Mouse (Mus musculus) liver, adult 2 months (tissue): Measurements from ENCODE around the gene Dhx34. TPM values are rescaled to one million over a fixed set of nuclear protein-coding genes. Genes with fewer than 3 reads are reported as not detected.
"Not testable (repeated sequence)": the region's sequence is repeated elsewhere in the genome, so short reads cannot be mapped to it uniquely, and the experiment has no call there.

ENCODE experiments used
- DNase-seq: peaks from one replicate; pipeline ENCODE4 v3.0.0-alpha.2; 2011; ENCODE audit warnings: low read depth, low spot score; ENCODE audit errors: extremely low read depth
- H3K27ac ChIP-seq: fragments of 200-500 bp; replicated peaks from 2 replicates; pipeline ENCODE4 v1.5.1; 2012; ENCODE audit warnings: low read depth, mild to moderate bottlenecking, control low read depth, inconsistent platforms, low read length; ENCODE audit not compliant: insufficient read depth
- H3K27me3 ChIP-seq: fragments of 200-500 bp; 2 replicates; pipeline ENCODE4 v1.6.1; 2012; ENCODE audit warnings: mild to moderate bottlenecking, moderate library complexity, low read length, inconsistent platforms; ENCODE audit not compliant: control insufficient read depth, insufficient read depth
- H3K36me3 ChIP-seq: fragments of 200-500 bp; 2 replicates; pipeline ENCODE4 v1.6.1; 2012; ENCODE audit warnings: low read length, inconsistent platforms; ENCODE audit not compliant: control insufficient read depth, insufficient read depth
- H3K4me1 ChIP-seq: fragments of 200-500 bp; 2 replicates; pipeline ENCODE4 v1.6.1; 2011; ENCODE audit warnings: low read length; ENCODE audit not compliant: control insufficient read depth, insufficient read depth
- H3K4me3 ChIP-seq: fragments of 200-500 bp; 2 replicates; pipeline ENCODE4 v1.5.1; 2011; ENCODE audit warnings: low read depth, mild to moderate bottlenecking, control low read depth, low read length, moderate library complexity; ENCODE audit not compliant: insufficient read depth
- H3K79me2 ChIP-seq: fragments of 200-500 bp; 2 replicates; pipeline ENCODE4 v1.6.1; 2012; ENCODE audit warnings: inconsistent platforms, mild to moderate bottlenecking, low read length, moderate library complexity; ENCODE audit not compliant: control insufficient read depth, insufficient read depth
- H3K9ac ChIP-seq: fragments of 200-500 bp; 2 replicates; pipeline ENCODE4 v1.6.1; 2012; ENCODE audit warnings: low read depth, mild to moderate bottlenecking, control low read depth, inconsistent platforms, low read length
- CTCF ChIP-seq: fragments of 200-500 bp; IDR thresholded peaks from 2 replicates; pipeline ENCODE4 v1.5.1; 2011; ENCODE audit warnings: low read depth, low read length, control low read depth
- POLR2A ChIP-seq: fragments of 200-500 bp; IDR thresholded peaks from 2 replicates; pipeline ENCODE4 v1.6.1; 2011; ENCODE audit warnings: low read length, control low read depth; ENCODE audit not compliant: insufficient read depth; ENCODE audit errors: extremely low read depth
- WGBS: fragments of 180-500 bp; shearing (Covaris S2); methylation state at CpG from one replicate; pipeline ENCODE4 v1.1.7; 2018; 5-methylcytosine and 5-hydroxymethylcytosine counted together
- polyA plus RNA-seq: library from polyadenylated mRNA; depleted of rRNA; stranded (reverse); fragments of >200 nt; gene quantifications from 2 replicates; pipeline ENCODE4 v1.2.3, GENCODE M21; 2012; rRNA removed
- total RNA-seq: library from RNA; depleted of rRNA; stranded (reverse); fragments of >200 nt; gene quantifications from 2 replicates; pipeline ENCODE4 v1.2.3, GENCODE M21; 2014; rRNA removed

Gene Dhx34
- 4.3 and 5.0 TPM in 2 replicates for total RNA-seq
- polyA plus RNA-seq, result 10.5 and 12.5 TPM in 2 replicates

GRCm38 (mm10) chr7:16221582-16222272 lies at the start of gene Dhx34:
Gene Dhx34 (minus strand): TSS chr7:16222037.
- under 1% methylated on average over 34 of the region's 34 CpGs for WGBS
- H3K27ac ChIP-seq, result peak within 1 kb of the TSS; percentile 87
- H3K79me2 ChIP-seq, result no peaks in the 10 kb centered on the region
- H3K27me3 ChIP-seq, result no peaks in the 10 kb centered on the region
- H3K4me1 ChIP-seq, result peaks cover 2% of the 10 kb centered on the region; the same call in 1 of the 2 replicates
- H3K9ac ChIP-seq, result peak within 1 kb of the TSS; percentile 79
- DNase-seq, result peak; percentile 89
- no peaks in the 10 kb centered on the region for H3K36me3 ChIP-seq
- peak; percentile 71 for TF ChIP-seq CTCF
- peak; percentile 58; the same call in 1 of the 2 replicates for TF ChIP-seq POLR2A
- H3K4me3 ChIP-seq, result peak within 1 kb of the TSS; percentile 70

GRCm38 (mm10) chr7:16271139-16271538 lies 49.3 kb upstream of the Dhx34 start:
- H3K36me3 ChIP-seq, result peaks cover 2% of the 10 kb centered on the region; the same call in 1 of the 2 replicates
- no peak overlapping the region for H3K27ac ChIP-seq
- H3K79me2 ChIP-seq, result no peaks in the 10 kb centered on the region
- H3K4me3 ChIP-seq, result no peak overlapping the region
- H3K9ac ChIP-seq, result no peak overlapping the region
- DNase-seq, result no peak
- 66% methylated on average over 1 of the region's 1 CpGs for WGBS
- TF ChIP-seq CTCF (no peak), POLR2A (no peak)
- H3K27me3 ChIP-seq, result no peaks in the 10 kb centered on the region
- H3K4me1 ChIP-seq, result peaks cover 7% of the 10 kb centered on the region

GRCm38 (mm10) chr7:16266593-16266992 lies 44.8 kb upstream of the Dhx34 start:
- not testable (repeated sequence) for H3K4me3 ChIP-seq, DNase-seq, H3K9ac ChIP-seq, H3K4me1 ChIP-seq, H3K27me3 ChIP-seq, H3K27ac ChIP-seq, H3K79me2 ChIP-seq, H3K36me3 ChIP-seq
- 77% methylated on average over 7 of the region's 7 CpGs for WGBS

GRCm38 (mm10) chr7:16265856-16266255 lies 44.0 kb upstream of the Dhx34 start:
- Histone ChIP-seq H3K4me3 (no peak overlapping the region), H3K36me3 (no peaks in the 10 kb centered on the region), H3K79me2 (no peaks in the 10 kb centered on the region), H3K4me1 (no peaks in the 10 kb centered on the region), H3K9ac (no peak overlapping the region), H3K27ac (no peak overlapping the region), H3K27me3 (no peaks in the 10 kb centered on the region)
- TF ChIP-seq POLR2A (no peak), CTCF (no peak)
- WGBS, result 86% methylated on average over 11 of the region's 11 CpGs
- no peak for DNase-seq

GRCm38 (mm10) chr7:16263843-16264242 lies 42.0 kb upstream of the Dhx34 start:
- H3K27ac ChIP-seq, result no peak overlapping the region
- DNase-seq, result no peak
- no peaks in the 10 kb centered on the region for H3K27me3 ChIP-seq
- TF ChIP-seq CTCF (no peak), POLR2A (no peak)
- H3K79me2 ChIP-seq, result no peaks in the 10 kb centered on the region
- no peaks in the 10 kb centered on the region for H3K36me3 ChIP-seq
- H3K9ac ChIP-seq, result no peak overlapping the region
- H3K4me1 ChIP-seq, result no peaks in the 10 kb centered on the region
- 71% methylated on average over 5 of the region's 5 CpGs for WGBS
- no peak overlapping the region for H3K4me3 ChIP-seq

GRCm38 (mm10) chr7:16263015-16263787 lies 41.4 kb upstream of the Dhx34 start:
- DNase-seq, result peak; percentile 57
- Histone ChIP-seq H3K9ac (no peak overlapping the region), H3K4me3 (no peak overlapping the region), H3K27ac (no peak overlapping the region), H3K79me2 (no peaks in the 10 kb centered on the region), H3K36me3 (no peaks in the 10 kb centered on the region), H3K27me3 (no peaks in the 10 kb centered on the region), H3K4me1 (no peaks in the 10 kb centered on the region)
- WGBS, result 20% methylated on average over 8 of the region's 8 CpGs
- TF ChIP-seq CTCF (peak; percentile 62), POLR2A (no peak)
